Mouse (Mus musculus) layer of hippocampus, postnatal 14 days (tissue): Measurements from ENCODE around the gene Zfp991. TPM values are rescaled to one million over a fixed set of nuclear protein-coding genes. Genes with fewer than 3 reads are reported as not detected.
"Not testable (repeated sequence)": the region's sequence is repeated elsewhere in the genome, so short reads cannot be mapped to it uniquely, and the experiment has no call there.

ENCODE experiments used
- DNase-seq, 2 experiments: peaks; one replicate each; pipeline ENCODE4 v3.0.0; 2021 to 2022; ENCODE audit warnings: low spot score in 2 of 2, mixed read lengths in 1 of 2
- long read RNA-seq, 2 experiments: library from polyadenylated mRNA; stranded (forward); transcript quantifications; one replicate each; pipeline ENCODE4 v2.0.0; 2021
- total RNA-seq, 2 experiments: library from RNA; stranded (reverse); gene quantifications; 2 replicates each; pipeline ENCODE4 v1.2.3; 2021

Zfp991 gene
- 1 to 10 TPM; 7.5 to 8.4 TPM for total RNA-seq
- long read RNA-seq, experiment 1, result 0 reads
- long read RNA-seq, experiment 2, partial matches to known transcripts, result 0 of 2 reads
- long read RNA-seq, experiment 2, other reads (novel, unspliced or antisense), result 2 of 2 reads

DNA sequence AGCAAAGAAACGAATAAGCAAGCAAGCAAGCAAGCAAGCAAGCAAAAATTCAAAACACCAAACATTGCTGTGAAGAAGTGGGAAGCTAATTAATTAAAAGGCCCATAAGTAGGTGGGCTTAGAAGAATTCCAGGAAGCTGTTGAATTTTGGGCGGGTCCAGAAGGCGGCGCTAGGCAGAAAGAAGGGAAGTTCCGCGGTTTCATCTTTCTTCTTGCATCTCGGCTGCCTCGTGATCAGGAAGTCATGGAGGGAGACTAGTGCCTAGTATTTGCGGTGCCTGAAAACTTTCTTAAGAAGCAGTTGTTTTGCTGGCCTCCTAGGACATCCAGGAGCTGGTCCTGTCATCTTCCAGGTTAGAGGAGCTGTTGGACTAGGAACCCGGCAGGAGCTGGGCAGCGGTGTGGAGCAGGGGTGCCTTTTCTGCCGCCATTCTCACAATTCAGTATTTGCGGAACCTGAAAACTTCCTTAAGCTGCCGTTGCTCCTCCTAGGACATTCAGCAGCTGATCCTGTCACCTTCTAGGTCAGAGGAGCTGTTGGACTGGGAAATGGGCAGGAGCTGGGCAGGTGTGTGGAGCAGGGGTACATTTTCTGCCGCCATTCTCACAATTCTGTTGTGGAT, at the start of gene Zfp991:
Gene Zfp991 (plus strand): TSS at position 202 of the 623 bp plus-strand sequence.
- DNase-seq, result not testable (repeated sequence)

DNA sequence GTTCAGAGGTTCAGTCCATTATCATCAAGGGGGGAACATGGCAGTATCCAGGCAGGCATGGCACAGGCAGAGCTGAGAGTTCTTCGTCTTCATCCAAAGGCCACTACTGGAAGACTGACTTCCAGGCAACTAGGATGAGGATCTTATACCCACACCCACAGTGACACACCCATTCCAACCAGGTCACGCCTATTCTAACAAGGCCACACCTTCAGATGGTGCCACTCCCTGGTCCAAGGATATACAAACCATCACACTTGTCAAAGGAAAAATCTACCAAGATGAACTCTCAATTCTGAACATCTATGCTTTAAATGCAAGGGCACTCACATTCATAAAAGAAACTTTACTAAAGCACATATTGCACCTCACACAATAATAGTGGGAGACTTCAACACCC, 36.2 kb upstream of the Zfp991 start:
- DNase-seq, result not testable (repeated sequence)

DNA sequence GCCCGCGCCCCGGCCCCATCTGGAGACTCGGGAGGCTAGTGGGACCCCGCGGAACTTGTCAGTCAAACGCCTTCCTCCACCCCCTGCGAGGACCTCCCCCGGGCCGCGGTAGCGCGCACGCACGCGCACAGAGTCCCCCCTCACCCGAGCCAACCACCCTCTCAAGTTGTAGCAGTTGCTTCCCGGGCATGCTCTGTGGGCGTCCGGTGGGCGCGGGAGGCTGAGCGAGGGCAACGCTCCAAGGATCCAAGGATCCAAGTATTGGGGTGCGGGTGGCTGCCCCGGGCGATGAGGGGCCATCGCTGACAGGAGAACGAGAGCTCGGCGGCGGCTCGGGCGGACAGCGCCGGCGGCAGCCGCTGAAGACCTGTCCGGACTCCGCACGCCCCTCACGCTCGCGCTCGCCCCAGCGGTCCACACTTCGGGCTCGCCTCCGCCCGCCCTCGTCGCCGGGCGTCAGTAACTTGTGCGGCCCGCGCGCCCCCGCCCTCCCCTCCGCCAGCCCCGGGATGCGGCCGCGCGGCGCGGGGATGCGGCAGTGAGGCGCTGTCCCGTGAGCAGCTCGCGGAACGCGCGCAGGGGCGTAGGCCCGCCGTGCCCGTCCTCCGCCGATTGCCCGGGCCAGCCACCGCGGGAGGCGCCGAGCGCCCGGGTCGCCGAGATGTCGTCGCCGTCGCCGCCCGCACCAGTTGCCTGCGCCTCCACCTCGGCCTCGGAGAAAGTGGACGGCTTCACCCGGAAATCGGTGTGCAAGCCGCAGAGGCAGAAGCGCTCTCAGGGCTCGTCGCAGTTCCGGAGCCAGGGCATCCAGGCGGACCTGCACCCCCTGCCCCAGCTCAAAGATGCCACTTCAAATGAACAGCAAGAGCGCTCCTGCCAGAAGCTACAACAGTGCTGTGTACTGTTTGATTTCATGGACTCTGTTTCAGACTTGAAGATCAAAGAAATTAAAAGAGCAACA, 29.9 kb upstream of the Zfp991 start:
- DNase-seq, result not testable (repeated sequence)

DNA sequence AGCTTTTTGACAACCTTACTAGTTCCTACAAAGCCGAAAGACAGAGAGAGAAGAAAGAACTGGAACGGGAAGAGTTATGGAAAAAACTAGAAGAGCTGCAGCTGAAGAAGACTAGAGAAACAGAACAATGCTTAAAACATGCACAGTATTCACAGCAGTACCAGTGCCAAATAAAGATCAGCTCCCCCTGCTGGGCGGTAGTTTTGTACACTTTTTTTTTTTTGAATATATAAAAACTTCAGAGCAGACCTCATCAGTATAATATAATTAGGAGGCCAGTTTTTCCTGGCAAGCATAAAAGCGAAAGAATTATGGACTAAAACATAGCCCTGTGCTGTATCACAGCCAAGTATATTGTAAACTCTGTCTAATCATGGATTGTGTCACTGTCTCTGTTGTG, 28.0 kb upstream of the Zfp991 start:
- not testable (repeated sequence) for DNase-seq

DNA sequence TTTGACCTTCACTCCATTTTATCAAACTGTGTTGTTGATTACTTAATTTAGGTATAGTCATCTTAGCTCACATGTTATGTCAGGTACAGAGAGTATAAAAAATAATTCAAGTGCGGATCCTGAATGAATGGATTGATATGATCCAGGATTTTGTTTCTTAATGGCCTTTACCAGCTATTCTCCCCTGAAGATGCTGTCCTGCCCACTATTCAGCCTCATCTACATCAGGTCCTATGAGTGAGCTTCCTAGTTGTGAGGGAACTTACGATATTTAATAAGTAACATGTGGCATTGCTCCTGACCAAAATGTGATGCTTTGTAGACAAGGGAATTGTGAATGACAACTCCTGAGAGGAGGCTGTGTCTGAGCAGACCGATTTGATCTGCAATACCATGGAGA, 14.0 kb upstream of the Zfp991 start:
- not testable (repeated sequence) for DNase-seq

DNA sequence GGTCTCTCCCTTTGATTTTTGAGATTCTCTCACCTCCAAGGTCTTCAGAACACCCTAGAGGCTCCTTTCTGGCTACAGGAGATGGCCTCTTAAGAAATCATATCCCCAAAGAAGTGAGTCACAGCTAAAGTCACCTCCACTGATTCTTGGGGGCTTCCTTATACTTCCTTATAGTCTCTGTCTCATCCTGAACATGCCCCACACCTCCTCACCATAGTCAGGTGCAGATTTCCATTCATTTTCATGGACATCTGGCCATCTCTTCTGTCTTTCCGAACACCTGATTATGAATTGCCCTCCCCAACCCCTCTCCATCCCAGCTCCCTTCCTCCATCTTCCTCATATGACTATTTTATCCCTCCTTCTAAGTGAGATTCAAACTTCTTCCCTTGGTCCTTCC, 9.6 kb upstream of the Zfp991 start:
- DNase-seq, result not testable (repeated sequence)

DNA sequence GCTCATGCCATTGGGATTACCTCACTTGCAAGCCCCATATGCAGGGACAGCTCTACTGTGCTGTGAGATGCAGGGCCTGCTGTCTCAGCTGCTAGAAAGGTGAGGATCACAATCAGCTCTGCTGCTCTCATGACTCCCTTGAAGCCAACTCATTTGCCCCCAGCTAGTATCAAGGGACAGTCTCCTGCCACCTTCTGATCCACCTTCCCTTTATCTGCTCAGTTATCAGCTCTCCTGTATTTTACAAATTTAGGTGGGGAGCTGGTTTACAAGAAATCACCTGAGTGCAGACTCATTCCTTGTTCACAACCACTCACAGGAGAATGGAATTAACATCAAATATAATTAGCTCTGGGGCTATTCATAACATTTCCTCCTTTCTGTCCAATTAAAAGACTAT, 8.0 kb upstream of the Zfp991 start:
- DNase-seq, result not testable (repeated sequence)

DNA sequence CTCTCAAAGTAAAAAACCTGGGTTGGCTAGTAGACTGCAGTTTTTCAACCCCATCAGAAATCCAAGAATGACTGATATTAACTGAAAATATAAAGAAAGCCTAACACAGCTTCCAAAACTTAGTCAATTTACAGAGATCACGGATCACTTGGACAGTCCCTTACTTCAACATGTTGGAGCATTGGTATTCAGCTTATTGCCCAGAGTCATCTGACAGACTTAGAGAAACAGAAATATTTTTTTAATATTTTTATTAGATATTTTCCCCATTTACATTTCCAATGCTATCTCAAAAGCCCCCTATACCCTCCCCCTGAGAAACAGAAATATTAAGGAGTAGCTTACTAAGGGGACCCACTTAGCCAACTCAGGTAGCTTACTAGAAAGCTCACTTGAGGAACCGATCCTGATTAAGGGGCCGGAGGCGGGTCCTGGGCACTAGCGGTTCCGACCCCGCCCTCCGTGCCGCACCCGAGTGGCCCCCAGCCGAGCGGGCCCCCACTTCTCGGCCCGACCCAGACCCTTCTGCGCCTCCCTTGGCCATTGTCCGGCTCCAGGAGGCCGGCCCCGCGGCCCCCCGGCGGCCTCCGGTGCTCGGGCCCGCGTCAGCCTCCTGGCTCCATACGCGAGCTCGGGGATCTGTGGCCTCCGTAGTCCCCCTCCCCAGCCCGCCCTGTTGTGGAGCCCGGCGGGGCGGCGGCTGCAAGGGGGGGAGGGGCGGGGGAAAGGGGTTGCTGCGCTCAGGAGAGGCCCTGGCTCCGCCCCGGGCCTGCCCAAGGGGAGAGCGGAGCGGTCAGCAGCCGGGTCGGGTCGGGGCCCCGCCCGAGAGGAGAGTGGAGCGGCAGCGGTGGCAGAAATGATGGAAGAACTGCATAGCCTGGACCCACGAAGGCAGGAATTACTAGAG, 7.2 kb upstream of the Zfp991 start:
- DNase-seq, result not testable (repeated sequence)

DNA sequence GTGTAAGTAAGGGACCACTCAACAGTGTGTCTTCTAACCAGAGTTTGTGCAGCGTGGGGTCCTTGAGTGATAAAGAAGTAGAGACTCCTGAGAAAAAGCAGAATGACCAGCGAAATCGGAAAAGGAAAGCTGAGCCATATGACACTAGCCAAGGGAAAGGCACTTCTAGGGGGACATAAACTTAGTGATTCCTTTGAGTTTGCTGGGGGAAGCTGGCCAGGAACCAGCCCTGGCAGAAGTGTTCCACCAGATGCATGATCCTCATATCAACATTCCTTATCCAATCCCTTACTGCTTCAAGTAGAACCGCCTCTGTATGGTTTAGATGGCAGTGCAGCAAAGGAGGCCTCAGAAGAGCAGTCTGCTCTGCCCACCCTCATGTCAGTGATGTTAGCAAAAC, 6.5 kb upstream of the Zfp991 start:
- DNase-seq, result not testable (repeated sequence)

GRCm38 (mm10) chr4:147125870-147126269, 6.0 kb upstream of the Zfp991 start:
- DNase-seq, result not testable (repeated sequence)

GRCm38 (mm10) chr4:147126435-147126834, 5.4 kb upstream of the Zfp991 start:
- DNase-seq, result not testable (repeated sequence)

DNA sequence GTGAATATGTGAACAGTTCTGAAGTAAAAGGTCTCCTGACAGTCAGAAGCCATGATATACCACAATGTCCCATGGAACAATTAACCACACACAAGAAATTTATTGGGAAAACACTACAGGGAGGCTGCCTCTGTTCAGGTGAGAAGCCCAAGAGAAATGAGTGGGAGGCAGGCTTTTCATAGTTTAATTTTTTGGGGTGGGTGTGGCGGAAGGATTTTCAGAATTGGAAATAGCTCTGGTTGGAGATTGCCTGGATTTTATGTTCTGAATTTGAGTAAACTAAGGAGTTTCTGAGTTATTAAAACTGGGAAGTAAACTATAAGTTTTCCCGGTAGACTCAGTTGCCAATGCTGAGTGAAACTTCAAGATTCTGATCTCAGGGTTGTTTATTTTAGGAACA, 4.7 kb upstream of the Zfp991 start:
- not testable (repeated sequence) for DNase-seq

DNA sequence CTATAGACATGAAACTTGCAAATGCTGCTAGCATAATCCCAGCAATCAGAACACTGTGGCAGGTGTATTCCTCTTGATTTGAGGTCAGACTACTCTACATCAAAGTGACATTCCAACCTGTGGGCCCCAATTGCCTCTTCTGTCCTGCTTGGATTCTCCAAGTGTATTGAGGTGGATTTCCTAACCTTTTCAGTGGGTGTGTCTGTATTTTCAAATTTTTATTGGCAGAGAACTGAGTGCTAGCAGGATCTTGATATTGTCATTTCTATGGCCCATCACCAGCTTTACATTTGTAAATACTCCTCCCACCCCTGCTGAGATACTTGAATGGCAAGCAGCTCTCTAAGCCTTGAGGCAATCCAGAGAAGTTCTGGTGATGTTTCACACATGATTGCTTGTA, 3.7 kb upstream of the Zfp991 start:
- not testable (repeated sequence) for DNase-seq

DNA sequence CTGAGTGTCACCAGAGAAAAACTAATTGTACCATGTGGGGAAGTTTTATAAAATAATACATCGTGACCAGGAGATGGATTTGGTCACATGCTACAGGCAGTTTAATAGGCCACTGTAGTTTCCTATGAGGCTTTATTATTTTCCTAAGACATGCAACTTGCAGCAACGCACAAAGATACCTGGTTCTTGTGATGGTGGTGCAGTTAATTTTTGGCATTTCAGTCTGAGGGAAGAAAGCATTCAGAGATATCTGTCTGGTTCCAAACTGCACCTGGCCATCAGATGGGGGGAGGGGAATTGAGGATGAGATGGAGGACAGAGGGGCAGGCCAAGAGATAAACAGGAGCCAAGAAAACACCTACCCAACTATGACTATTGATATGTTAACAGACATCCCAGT, 1.8 kb downstream of the Zfp991 start:
- DNase-seq, result not testable (repeated sequence)

DNA sequence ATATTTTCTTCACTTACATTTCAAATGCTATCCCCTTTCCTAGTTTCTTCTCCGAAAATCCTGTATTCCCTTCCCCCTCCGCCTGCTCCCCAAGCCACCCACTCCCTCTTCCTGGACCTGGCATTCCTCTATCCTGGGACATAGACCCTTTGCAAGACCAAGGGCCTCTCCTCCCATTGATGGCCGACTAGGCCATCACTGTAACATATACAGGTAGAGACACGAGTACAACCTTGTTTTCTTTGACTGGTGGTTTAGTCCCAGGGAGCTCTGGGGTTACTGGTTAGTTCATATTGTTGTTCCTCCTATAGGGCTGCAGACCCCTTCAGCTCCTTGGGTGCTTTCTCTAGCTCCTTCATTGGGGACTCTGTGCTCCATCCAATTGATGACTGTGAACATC, 9.9 kb downstream of the Zfp991 start:
- not testable (repeated sequence) for DNase-seq

GRCm38 (mm10) chr4:147165282-147165681, 33.4 kb downstream of the Zfp991 start:
- not testable (repeated sequence) for DNase-seq

DNA sequence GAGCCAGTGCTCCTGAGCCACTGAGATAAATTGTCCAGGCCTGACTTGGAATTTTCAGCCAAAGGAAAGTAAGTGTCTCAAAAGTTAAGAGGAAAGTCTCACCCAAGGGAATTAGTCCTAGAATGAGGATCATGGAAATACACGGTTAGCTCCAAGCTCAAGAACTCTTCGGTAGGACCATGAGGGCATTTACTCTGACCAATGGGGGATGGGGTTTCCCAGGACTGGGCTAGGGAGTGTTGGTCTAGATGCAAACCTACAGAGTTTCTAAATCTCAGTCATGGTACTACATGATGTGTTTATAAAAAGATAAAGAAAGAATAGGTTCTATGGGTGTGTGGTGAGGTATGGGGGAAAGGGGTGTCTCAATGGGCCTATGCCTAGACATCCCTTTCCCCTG, 38.7 kb downstream of the Zfp991 start:
- not testable (repeated sequence) for DNase-seq

GRCm38 (mm10) chr4:147171557-147171956, 39.7 kb downstream of the Zfp991 start:
- DNase-seq, result not testable (repeated sequence)

- DNase-seq, result not testable (repeated sequence)
Measured at GRCm38 (mm10) chr4:147176279-147176880, 44.5 kb downstream of the Zfp991 start.

- not testable (repeated sequence) for DNase-seq
Measured at GRCm38 (mm10) chr4:147181141-147181685, 49.4 kb downstream of the Zfp991 start.
